Mouse (Mus musculus) CH12.LX (cell line): Measurements from ENCODE around the gene Smg6. TPM values are rescaled to one million over a fixed set of nuclear protein-coding genes. Genes with fewer than 3 reads are reported as not detected.
A peak's percentile ranks its signal among the peaks of the same experiment; 100 is the strongest.

Experiments
- DNase-seq: peaks from one replicate; pipeline ENCODE4 v3.0.0-alpha.2; 2013; ENCODE audit errors: extremely low read depth
- H3K27ac ChIP-seq: 2 replicates; pipeline ENCODE4 v1.5.1; 2012; ENCODE audit warnings: low read depth, mild to moderate bottlenecking, control low read depth, moderate library complexity; ENCODE audit not compliant: insufficient read depth
- H3K27me3 ChIP-seq: replicated peaks from 2 replicates; pipeline ENCODE3; 2012; ENCODE audit warnings: inconsistent platforms
- H3K36me3 ChIP-seq, 2 experiments: replicated peaks in 1 of 2; 2 replicates each; pipeline versions ENCODE3 to v1.6.1; 2012; ENCODE audit warnings: inconsistent platforms in 1 of 2, low read length in 1 of 2, mild to moderate bottlenecking in 1 of 2, mixed read lengths in 1 of 2, moderate library complexity in 1 of 2; ENCODE audit not compliant: control insufficient read depth in 1 of 2, insufficient read depth in 1 of 2
- H3K4me1 ChIP-seq, 2 experiments: 2 replicates each; pipeline ENCODE4 v1.6.1; 2012; ENCODE audit warnings: inconsistent platforms in 1 of 2, moderate library complexity in 1 of 2; ENCODE audit not compliant: insufficient read depth in 2 of 2, control insufficient read depth in 1 of 2
- H3K4me2 ChIP-seq: 2 replicates; pipeline ENCODE4 v1.6.1; 2012; ENCODE audit warnings: low read depth, mild to moderate bottlenecking, control low read depth; ENCODE audit not compliant: poor library complexity, insufficient read depth, severe bottlenecking
- H3K4me3 ChIP-seq, 3 experiments: fragments of 150-350 bp in 1 of 3; sonication (generic) in 1 of 3; replicated peaks in 1 of 3; 2 replicates each; pipeline versions ENCODE3 to v1.5.1; 2011 to 2012; ENCODE audit warnings: low read depth in 2 of 3, low read length in 2 of 3, mild to moderate bottlenecking in 2 of 3, moderate library complexity in 2 of 3, control low read depth in 1 of 3, improper control_type of control experiment in 1 of 3, inconsistent platforms in 1 of 3, mixed read lengths in 1 of 3; ENCODE audit not compliant: poor library complexity in 1 of 3
- H3K79me2 ChIP-seq: replicated peaks from 2 replicates; pipeline ENCODE4 v1.6.1; 2012; ENCODE audit warnings: mild to moderate bottlenecking, moderate library complexity; ENCODE audit not compliant: control insufficient read depth, poor library complexity, insufficient read depth, severe bottlenecking; ENCODE audit errors: extremely low read depth
- H3K9ac ChIP-seq: 2 replicates; pipeline ENCODE4 v1.6.1; 2012; ENCODE audit warnings: low read depth, mild to moderate bottlenecking, control low read depth, moderate library complexity; ENCODE audit not compliant: insufficient read depth
- H3K9me3 ChIP-seq: replicated peaks from 2 replicates; pipeline ENCODE3; 2012; ENCODE audit warnings: low read length, inconsistent platforms, mixed read lengths
- CHD2 ChIP-seq: IDR thresholded peaks from 2 replicates; pipeline ENCODE4 v1.6.1; 2011; ENCODE audit warnings: low read length, improper control_type of control experiment
- CTCF ChIP-seq, 2 experiments: IDR thresholded peaks in 1 of 2; conservative IDR thresholded peaks in 1 of 2; 2 replicates each; pipeline ENCODE4 v1.5.1; 2011 to 2012; ENCODE audit warnings: low read depth in 2 of 2, low read length in 2 of 2, improper control_type of control experiment in 1 of 2, inconsistent platforms in 1 of 2, mild to moderate bottlenecking in 1 of 2, moderate library complexity in 1 of 2
- IRF4 ChIP-seq: IDR thresholded peaks from 2 replicates; pipeline ENCODE4 v1.6.1; 2014; ENCODE audit warnings: low read depth, mild to moderate bottlenecking, inconsistent platforms, low read length, improper control_type of control experiment
- MAFK ChIP-seq: IDR thresholded peaks from 2 replicates; pipeline ENCODE4 v1.6.1; 2011; ENCODE audit warnings: low read length, improper control_type of control experiment; ENCODE audit not compliant: insufficient replicate concordance
- NELFE ChIP-seq: IDR thresholded peaks from 2 replicates; pipeline ENCODE4 v1.6.1; 2011; ENCODE audit warnings: low read depth, low read length, improper control_type of control experiment
- POLR2AphosphoS2 ChIP-seq: IDR thresholded peaks from 2 replicates; pipeline ENCODE4 v1.6.1; 2011; ENCODE audit warnings: low read depth, low read length, improper control_type of control experiment
- RAD21 ChIP-seq: IDR thresholded peaks from 2 replicates; pipeline ENCODE4 v1.6.1; 2011; ENCODE audit warnings: low read depth, mild to moderate bottlenecking, low read length, improper control_type of control experiment, moderate library complexity
- SIN3A ChIP-seq: IDR thresholded peaks from 2 replicates; pipeline ENCODE4 v1.6.1; 2012; ENCODE audit warnings: low read length, improper control_type of control experiment, inconsistent platforms
- USF1 ChIP-seq: IDR thresholded peaks from 2 replicates; pipeline ENCODE4 v1.6.1; 2014; ENCODE audit warnings: low read depth, mild to moderate bottlenecking, inconsistent platforms, low read length, improper control_type of control experiment
- ZKSCAN1 ChIP-seq: IDR thresholded peaks from 2 replicates; pipeline ENCODE4 v1.6.1; 2012; ENCODE audit warnings: low read depth, inconsistent platforms, low read length, improper control_type of control experiment, borderline replicate concordance
- dilution Hi-C: fragments of 300-500 bp; cut with MboI; formaldehyde crosslinking; loops from 2 replicates; pipeline ENCODE4 v1.14.3; 2020; ENCODE audit warnings: low sequenced_read_pairs; ENCODE audit not compliant: extremely low pct_unique_long_range_greater_than_20kb, extremely low pct_ligation_motif_present
- in situ Hi-C: fragments of 300-500 bp; cut with MboI; formaldehyde crosslinking; loops from 3 replicates; pipeline ENCODE4 v1.14.3; 2019; ENCODE audit warnings: low sequenced_read_pairs, low pct_ligation_motif_present, low pct_unique_long_range_greater_than_20kb, mixed read lengths
- polyA plus RNA-seq: library from polyadenylated mRNA; unstranded; fragments of >175 nt; gene quantifications from 2 replicates; pipeline ENCODE4 v1.2.1, GENCODE M21; 2012; ENCODE audit warnings: low read depth; ENCODE audit not compliant: insufficient read length
- total RNA-seq, 2 experiments: library from RNA; depleted of rRNA; stranded (reverse); fragments of 300-350 nt in 1 of 2; fragments of >200 nt in 1 of 2; gene quantifications; 2 replicates each; pipeline ENCODE4 v1.2.3; 2012 to 2014

Smg6 gene
- total and polyA plus RNA-seq, 3 experiments: 9.0 to 18.5 (median 12.1) TPM

GRCm38 (mm10) chr11:74988162-74988561, 62.5 kb downstream of the Smg6 start (continued):
- TF ChIP-seq USF1: peak; percentile 21; the same call in 1 of the 2 replicates
- TF ChIP-seq POLR2AphosphoS2: no peak

- in situ Hi-C loops (loop anchor here (5.0 to 25.0 kb wide), 2 partner anchors 168 to 298 kb away; no protein-coding TSS in a partner anchor), dilution Hi-C loops (no loop called here)
- DNase-seq: no peak
- Histone ChIP-seq H3K79me2 (no peaks in the 10 kb centered on the region), H3K4me1 (peaks cover 15 to 51% of the 10 kb centered on the region in 2 experiments), H3K4me3 (no peak overlapping the region), H3K27me3 (no peaks in the 10 kb centered on the region), H3K36me3 (peaks cover 8 to 37% of the 10 kb centered on the region in 2 experiments), H3K9me3 (no peaks in the 10 kb centered on the region), H3K27ac (no peak overlapping the region), H3K4me2 (no peak overlapping the region), H3K9ac (no peak overlapping the region)
- TF ChIP-seq CHD2 (no peak), SIN3A (0 out of 2 replicates have a peak, but pooled peaks have one; percentile 36)
Measured at GRCm38 (mm10) chr11:74989047-74989446, 63.4 kb downstream of the Smg6 start.

- Histone ChIP-seq H3K4me3 (no peak overlapping the region), H3K79me2 (no peaks in the 10 kb centered on the region), H3K36me3 (peaks cover 8 to 34% of the 10 kb centered on the region in 2 experiments), H3K9me3 (no peaks in the 10 kb centered on the region), H3K4me1 (peaks cover 20 to 65% of the 10 kb centered on the region in 2 experiments), H3K9ac (no peak overlapping the region)
- in situ Hi-C loops: loop anchor here (25.0 kb wide), 1 partner anchor 297 kb away; no protein-coding TSS in a partner anchor
- dilution Hi-C loops: no loop called here
- no peak for TF ChIP-seq NELFE
- TF ChIP-seq CTCF (conservative IDR thresholded peaks at IDR 0.05 in 1 of 2, IDR thresholded peaks at IDR 0.05 in 1 of 2; ENCODE audit: low read depth in 2 of 2, low read length in 2 of 2): no peak
- peak; percentile 26; the same call in 1 of the 2 replicates for TF ChIP-seq IRF4
- no peak for TF ChIP-seq ZKSCAN1
- TF ChIP-seq, all 38 proteins: peak for 1
- Histone ChIP-seq H3K27me3 (no peaks in the 10 kb centered on the region), H3K27ac (no peak overlapping the region), H3K4me2 (no peak overlapping the region)
- no peak for DNase-seq
Measured at GRCm38 (mm10) chr11:74990501-74990900, 64.9 kb downstream of the Smg6 start.

GRCm38 (mm10) chr11:74991290-74991689, 65.7 kb downstream of the Smg6 start:
- peaks cover 20 to 71% of the 10 kb centered on the region in 2 experiments for H3K4me1 ChIP-seq
- no peaks in the 10 kb centered on the region for H3K79me2 ChIP-seq
- H3K4me3 ChIP-seq: no peak overlapping the region
- H3K27ac ChIP-seq: no peak overlapping the region
- H3K27me3 ChIP-seq: no peaks in the 10 kb centered on the region
- peaks cover 8 to 35% of the 10 kb centered on the region in 2 experiments for H3K36me3 ChIP-seq
- DNase-seq: no peak
- H3K9ac ChIP-seq: no peak overlapping the region
- in situ Hi-C loops (loop anchor here (25.0 kb wide), 1 partner anchor 296 kb away; no protein-coding TSS in a partner anchor), dilution Hi-C loops (no loop called here)
- H3K9me3 ChIP-seq: no peaks in the 10 kb centered on the region
- TF ChIP-seq RAD21 (no peak), MAFK (peak; percentile 81)
- H3K4me2 ChIP-seq: no peak overlapping the region
